Mouse (Mus musculus) neutrophil, adult 83 days (primary cell): ENCODE data around the gene Dscam. TPM values are rescaled to one million over a fixed set of nuclear protein-coding genes. Genes with fewer than 3 reads are reported as not detected.

ENCODE experiments used
- total RNA-seq, 2 experiments: library from RNA; stranded (reverse); gene quantifications; one replicate each; pipeline ENCODE4 v1.2.4; 2023

The Dscam gene
- under 1 TPM; 0.20 to 0.22 TPM for total RNA-seq

DNA sequence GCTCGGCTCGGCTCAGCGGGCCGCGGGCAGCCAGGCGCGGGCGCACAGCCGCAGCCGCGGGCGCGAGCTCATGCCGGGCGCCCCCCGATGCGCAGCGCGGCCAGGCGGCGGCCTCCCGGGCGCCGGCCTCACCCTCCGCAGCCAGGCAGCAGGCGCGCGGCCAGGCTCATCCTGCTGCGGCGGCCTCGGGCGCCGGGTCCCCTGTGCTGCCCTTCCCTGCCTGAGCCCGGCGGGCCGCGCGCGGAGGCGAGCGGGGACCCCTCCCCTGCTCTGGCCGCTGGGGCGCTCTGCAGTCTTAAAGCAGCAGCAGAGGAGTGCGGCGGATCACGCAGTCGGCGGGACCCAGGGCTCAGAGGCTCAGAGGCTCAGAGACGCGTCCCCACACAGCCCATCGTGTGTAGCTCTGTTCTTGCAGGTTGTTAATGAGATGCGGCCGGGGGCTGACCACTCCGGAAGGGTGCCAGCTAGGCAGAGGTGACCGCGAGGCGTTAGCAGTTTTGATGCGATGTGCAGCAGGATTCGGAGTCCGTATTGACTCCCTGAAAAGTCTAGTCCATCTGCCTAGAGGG lies at the start of gene Dscam:
Gene Dscam (minus strand): TSS at position 240 of the 569 bp plus-strand sequence.

Other genes with a start within 250 kb of the Dscam start
- gene Bace2, start 186.0 kb upstream of the Dscam start, total RNA-seq: not detected